Mouse (Mus musculus) midbrain, embryonic 13.5 days (tissue): ENCODE data around the gene Fhdc1. TPM values are rescaled to one million over a fixed set of nuclear protein-coding genes. Genes with fewer than 3 reads are reported as not detected.

Experiments used
- ATAC-seq: fragments of 200-750 bp; cut with Nextera tagmentation; 2 replicates; pipeline ENCODE4 v1.8.0; 2017; ENCODE audit warnings: mild to moderate bottlenecking, moderate TSS enrichment, moderate library complexity
- H3K27ac ChIP-seq: fragments of 300-500 bp; sonication (generic); 2 replicates; pipeline ENCODE4 v1.5.1; 2015; ENCODE audit warnings: inconsistent platforms, mild to moderate bottlenecking, moderate library complexity
- H3K27me3 ChIP-seq: fragments of 300-500 bp; sonication (generic); 2 replicates; pipeline ENCODE4 v1.6.1; 2015; ENCODE audit warnings: mild to moderate bottlenecking, inconsistent platforms
- H3K36me3 ChIP-seq: fragments of 300-500 bp; sonication (generic); 2 replicates; pipeline ENCODE4 v1.6.1; 2015; ENCODE audit warnings: mild to moderate bottlenecking, inconsistent platforms
- H3K4me1 ChIP-seq: fragments of 300-500 bp; sonication (generic); replicated peaks from 2 replicates; pipeline ENCODE4 v1.6.1; 2015; ENCODE audit warnings: inconsistent platforms
- H3K4me2 ChIP-seq: fragments of 300-500 bp; sonication (generic); replicated peaks from 2 replicates; pipeline ENCODE4 v1.6.1; 2015; ENCODE audit warnings: moderate library complexity, mild to moderate bottlenecking, inconsistent platforms
- H3K4me3 ChIP-seq: fragments of 300-500 bp; sonication (generic); replicated peaks from 2 replicates; pipeline ENCODE4 v1.5.1; 2015; ENCODE audit warnings: mild to moderate bottlenecking, inconsistent platforms
- H3K9ac ChIP-seq: fragments of 300-500 bp; sonication (generic); replicated peaks from 2 replicates; pipeline ENCODE4 v1.6.1; 2015; ENCODE audit warnings: mild to moderate bottlenecking, inconsistent platforms
- H3K9me3 ChIP-seq: fragments of 300-500 bp; sonication (generic); 2 replicates; pipeline ENCODE4 v1.6.1; 2016; ENCODE audit warnings: mild to moderate bottlenecking, inconsistent platforms
- WGBS: fragments of 180-500 bp; shearing (Covaris S2); methylation state at CpG from one replicate; pipeline ENCODE4 v1.1.7; 2015; 5-methylcytosine and 5-hydroxymethylcytosine counted together
- polyA plus RNA-seq: library from polyadenylated mRNA; unstranded; fragments of >200 nt; fragmentation: Nextera tagmentation; extraction: Ambion mirVana; gene quantifications from 2 replicates; pipeline ENCODE4 v1.2.1, GENCODE M21; 2015

The Fhdc1 gene
- polyA plus RNA-seq, 1 experiment from 2014 or later: 3.5 TPM

DNA sequence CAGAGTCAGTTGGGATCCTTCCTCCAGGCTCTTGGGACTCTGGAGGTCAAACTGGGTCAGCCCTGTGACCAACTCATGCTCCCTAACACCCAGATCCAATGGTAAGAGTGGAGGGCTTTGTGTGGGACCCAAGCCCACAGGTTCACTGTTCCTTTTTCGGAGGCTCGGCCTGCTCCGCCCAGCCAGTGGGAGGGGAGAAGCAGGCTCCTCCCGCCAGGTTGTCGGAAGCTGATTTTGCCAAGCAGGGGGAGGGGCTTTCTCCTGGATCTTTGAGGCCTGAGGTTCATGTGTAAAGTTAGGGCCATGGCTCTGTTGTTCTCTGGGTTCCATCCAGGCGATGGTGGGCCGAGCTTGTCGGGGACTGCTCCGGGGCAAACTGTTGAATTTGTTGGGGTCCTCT, 34.4 kb downstream of the Fhdc1 start:
- ATAC-seq: no peak
- H3K4me2 ChIP-seq: no peak overlapping the region
- peaks cover 7% of the 10 kb centered on the region; the same call in 1 of the 2 replicates for H3K27me3 ChIP-seq
- peaks cover 8% of the 10 kb centered on the region for H3K4me1 ChIP-seq
- H3K27ac ChIP-seq: no peak overlapping the region
- 19% methylated on average over 9 of the region's 9 CpGs for WGBS
- no peaks in the 10 kb centered on the region for H3K9me3 ChIP-seq
- no peak overlapping the region for H3K4me3 ChIP-seq
- H3K9ac ChIP-seq: no peak overlapping the region
- peaks cover 11% of the 10 kb centered on the region; the same call in 1 of the 2 replicates for H3K36me3 ChIP-seq

DNA sequence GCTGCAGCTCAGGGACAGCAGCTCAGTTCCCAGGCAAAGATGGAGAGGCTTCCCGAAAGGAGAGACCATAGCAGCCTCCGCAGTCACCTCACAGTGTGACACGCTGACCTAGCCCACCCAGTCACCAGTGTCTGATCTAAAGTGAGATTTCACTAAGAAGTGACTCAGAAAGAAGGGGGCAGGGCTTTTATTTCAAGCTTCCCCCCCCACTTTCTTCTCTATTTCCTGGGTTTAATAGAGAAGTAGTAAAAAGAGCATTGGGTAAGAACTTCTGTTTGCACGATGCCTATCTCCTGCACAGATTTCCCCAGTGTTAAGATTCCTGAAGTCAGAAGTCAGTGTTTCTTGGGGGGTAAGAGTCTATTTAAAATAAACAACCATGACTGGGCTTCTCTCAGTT, 37.3 kb downstream of the Fhdc1 start:
- H3K9ac ChIP-seq: no peak overlapping the region
- H3K4me2 ChIP-seq: no peak overlapping the region
- WGBS: 83% methylated on average over 4 of the region's 4 CpGs
- peaks cover 7% of the 10 kb centered on the region; the same call in 1 of the 2 replicates for H3K27me3 ChIP-seq
- peaks cover 11% of the 10 kb centered on the region; the same call in 1 of the 2 replicates for H3K36me3 ChIP-seq
- ATAC-seq: no peak
- H3K4me1 ChIP-seq: peaks cover 4% of the 10 kb centered on the region
- no peak overlapping the region for H3K27ac ChIP-seq
- no peak overlapping the region for H3K4me3 ChIP-seq
- no peaks in the 10 kb centered on the region for H3K9me3 ChIP-seq

GRCm38 (mm10) chr3:84439431-84440210, 40.6 kb downstream of the Fhdc1 start:
- Histone ChIP-seq H3K4me1 (peaks cover 19% of the 10 kb centered on the region), H3K9me3 (no peaks in the 10 kb centered on the region), H3K27ac (no peak overlapping the region), H3K27me3 (no peaks in the 10 kb centered on the region), H3K9ac (no peak overlapping the region), H3K4me2 (no peak overlapping the region), H3K4me3 (no peak overlapping the region), H3K36me3 (no peaks in the 10 kb centered on the region)
- 92% methylated on average over 7 of the region's 7 CpGs for WGBS
- ATAC-seq: no peak

GRCm38 (mm10) chr3:84438840-84439239, 41.4 kb downstream of the Fhdc1 start:
- no peaks in the 10 kb centered on the region for H3K9me3 ChIP-seq
- no peak overlapping the region for H3K27ac ChIP-seq
- H3K36me3 ChIP-seq: no peaks in the 10 kb centered on the region
- H3K4me1 ChIP-seq: peaks cover 19% of the 10 kb centered on the region
- whole genome bisulfite sequencing: 83% methylated on average over 7 of the region's 7 CpGs
- H3K4me2 ChIP-seq: no peak overlapping the region
- no peak overlapping the region for H3K4me3 ChIP-seq
- H3K9ac ChIP-seq: no peak overlapping the region
- H3K27me3 ChIP-seq: no peaks in the 10 kb centered on the region
- no peak for ATAC-seq

DNA sequence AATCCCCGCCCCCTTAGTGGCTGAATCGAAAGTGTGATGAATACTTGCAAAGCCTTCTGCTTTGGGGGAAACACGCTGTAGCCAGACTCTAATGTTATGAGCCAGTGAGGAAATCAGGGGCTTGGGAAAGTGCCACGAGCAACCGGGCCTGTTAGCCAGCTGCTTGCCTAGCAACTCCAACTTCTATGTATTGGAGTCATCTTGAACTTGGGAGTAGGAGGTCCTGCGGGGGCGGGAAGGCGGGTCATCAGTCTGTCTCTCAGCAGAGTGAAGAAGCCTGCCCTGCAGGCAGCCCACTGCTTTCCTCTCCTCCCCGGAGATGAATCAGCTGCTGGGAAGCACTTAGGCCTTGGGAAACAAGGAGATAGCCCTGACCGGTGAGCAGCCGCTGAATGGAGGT, 42.1 kb downstream of the Fhdc1 start:
- ATAC-seq: no peak
- Histone ChIP-seq H3K9me3 (no peaks in the 10 kb centered on the region), H3K9ac (no peak overlapping the region), H3K27ac (no peak overlapping the region), H3K4me3 (no peak overlapping the region), H3K36me3 (no peaks in the 10 kb centered on the region), H3K27me3 (no peaks in the 10 kb centered on the region), H3K4me1 (peaks cover 21% of the 10 kb centered on the region), H3K4me2 (no peak overlapping the region)
- WGBS: 79% methylated on average over 11 of the region's 11 CpGs

DNA sequence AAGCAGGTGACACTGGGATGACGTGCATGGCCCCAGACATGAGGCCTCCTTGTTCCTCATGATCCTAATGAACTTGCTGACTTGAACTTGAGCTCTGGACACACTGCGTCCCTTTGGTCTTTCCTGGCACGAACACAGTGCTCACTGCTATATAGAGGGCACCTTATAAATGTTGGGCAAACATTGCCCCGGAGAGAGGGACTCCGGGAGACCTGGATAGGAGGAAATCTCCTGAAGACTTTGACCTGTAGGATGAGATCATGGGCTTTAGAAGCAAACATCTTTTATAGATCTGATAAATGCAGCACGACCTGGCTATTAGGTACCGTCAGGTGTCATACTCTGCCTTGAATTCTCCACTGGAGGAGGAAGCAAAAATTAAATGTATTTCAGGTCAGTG, 43.3 kb downstream of the Fhdc1 start:
- Histone ChIP-seq H3K9ac (no peak overlapping the region), H3K36me3 (no peaks in the 10 kb centered on the region), H3K9me3 (no peaks in the 10 kb centered on the region), H3K27me3 (no peaks in the 10 kb centered on the region), H3K4me2 (no peak overlapping the region), H3K4me3 (no peak overlapping the region), H3K4me1 (peaks cover 28% of the 10 kb centered on the region), H3K27ac (no peak overlapping the region)
- WGBS: 97% methylated on average over 7 of the region's 7 CpGs
- no peak for ATAC-seq

- WGBS: 26% methylated on average over 10 of the region's 11 CpGs
- peak; percentile 70 for ATAC-seq
- Histone ChIP-seq H3K36me3 (no peaks in the 10 kb centered on the region), H3K4me2 (no peak overlapping the region), H3K9me3 (no peaks in the 10 kb centered on the region), H3K9ac (no peak overlapping the region), H3K27me3 (no peaks in the 10 kb centered on the region), H3K27ac (peak overlapping the region; percentile 64), H3K4me3 (no peak overlapping the region), H3K4me1 (peaks cover 28% of the 10 kb centered on the region)
These were observed 44.8 kb downstream of the Fhdc1 start for GRCm38 (mm10) chr3:84435288-84436043.

DNA sequence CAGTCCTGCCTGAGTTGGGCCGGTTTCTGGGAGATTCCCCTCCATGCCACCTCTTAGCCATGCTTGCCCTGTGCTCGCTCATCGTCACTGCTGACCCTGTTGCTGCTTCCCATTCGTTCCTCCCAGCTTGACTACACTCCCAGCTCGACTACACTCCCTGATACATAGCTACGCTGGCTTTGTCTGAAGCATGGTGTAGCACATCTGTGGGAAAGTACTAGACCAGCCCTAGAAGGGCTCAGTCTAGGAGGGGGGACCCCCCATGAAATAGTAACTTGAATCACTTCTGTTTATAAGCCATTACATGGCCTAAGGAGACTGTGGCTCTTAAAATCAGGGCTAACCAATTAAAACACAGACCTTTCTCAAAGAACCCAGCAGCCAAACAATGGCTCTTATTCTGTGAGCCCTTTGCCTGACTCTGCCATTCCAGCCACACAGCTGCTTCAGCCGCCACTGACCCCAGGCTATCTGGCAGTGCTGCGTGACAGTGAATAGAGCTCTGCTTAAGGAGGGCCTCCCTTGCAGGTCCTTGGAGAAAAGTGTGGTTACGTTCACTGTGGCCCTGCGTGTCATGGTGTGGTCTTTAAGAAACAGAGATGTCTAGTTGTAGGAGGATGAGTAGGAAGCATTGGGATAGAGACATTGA, 47.3 kb downstream of the Fhdc1 start:
- H3K27me3 ChIP-seq: no peaks in the 10 kb centered on the region
- no peak overlapping the region for H3K4me2 ChIP-seq
- H3K4me1 ChIP-seq: peaks cover 32% of the 10 kb centered on the region
- no peak overlapping the region for H3K27ac ChIP-seq
- H3K36me3 ChIP-seq: no peaks in the 10 kb centered on the region
- WGBS: 41% methylated on average over 10 of the region's 10 CpGs
- no peak overlapping the region for H3K4me3 ChIP-seq
- ATAC-seq: peak; percentile 32; the same call in 1 of the 2 replicates
- H3K9me3 ChIP-seq: no peaks in the 10 kb centered on the region
- no peak overlapping the region for H3K9ac ChIP-seq

GRCm38 (mm10) chr3:84431257-84431656, 49.0 kb downstream of the Fhdc1 start:
- Histone ChIP-seq H3K27ac (no peak overlapping the region), H3K9me3 (no peaks in the 10 kb centered on the region), H3K4me1 (peaks cover 30% of the 10 kb centered on the region), H3K27me3 (no peaks in the 10 kb centered on the region), H3K4me2 (no peak overlapping the region), H3K36me3 (no peaks in the 10 kb centered on the region), H3K9ac (no peak overlapping the region), H3K4me3 (no peak overlapping the region)
- 72% methylated on average over 5 of the region's 5 CpGs for WGBS
- no peak for ATAC-seq

- Histone ChIP-seq H3K4me2 (no peak overlapping the region), H3K27me3 (no peaks in the 10 kb centered on the region), H3K4me3 (no peak overlapping the region), H3K4me1 (peaks cover 19% of the 10 kb centered on the region), H3K27ac (no peak overlapping the region), H3K9me3 (no peaks in the 10 kb centered on the region), H3K36me3 (no peaks in the 10 kb centered on the region), H3K9ac (no peak overlapping the region)
- ATAC-seq: no peak
- 9% methylated on average over 2 of the region's 2 CpGs for WGBS
These were observed 50.1 kb downstream of the Fhdc1 start for GRCm38 (mm10) chr3:84430152-84430551.

GRCm38 (mm10) chr3:84428994-84429725, 51.1 kb downstream of the Fhdc1 start:
- no peak for ATAC-seq
- peaks cover 13% of the 10 kb centered on the region for H3K4me1 ChIP-seq
- no peaks in the 10 kb centered on the region for H3K9me3 ChIP-seq
- H3K27me3 ChIP-seq: no peaks in the 10 kb centered on the region
- no peak overlapping the region for H3K4me2 ChIP-seq
- WGBS: 95% methylated on average over 12 of the region's 12 CpGs
- H3K4me3 ChIP-seq: no peak overlapping the region
- no peak overlapping the region for H3K27ac ChIP-seq
- H3K36me3 ChIP-seq: no peaks in the 10 kb centered on the region
- H3K9ac ChIP-seq: no peak overlapping the region
